Mouse (Mus musculus): ENCODE results near the gene Podxl2.

DNA sequence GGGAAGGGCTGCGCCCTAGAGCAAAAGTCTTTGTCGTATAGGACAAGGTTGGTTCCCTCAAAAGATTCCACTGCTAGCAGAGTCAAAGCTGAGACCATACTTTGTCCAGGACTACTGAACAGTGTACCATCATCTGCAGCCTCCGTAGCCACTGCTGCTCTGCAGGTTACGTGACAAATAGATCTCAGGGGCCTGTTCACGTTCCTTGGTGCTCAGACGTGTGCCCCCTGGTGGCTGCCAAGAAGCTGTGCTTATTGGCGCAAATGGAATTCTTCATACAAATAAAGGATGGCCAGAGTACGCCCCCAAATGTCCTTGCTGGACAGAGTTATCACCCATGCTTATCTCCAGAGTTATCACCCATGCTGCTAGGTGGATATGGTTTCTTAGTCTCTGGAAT lies 43.4 kb downstream of the Podxl2 start:
- TF ChIP-seq CTCF (IDR thresholded peaks at IDR 0.05; ENCODE audit: low read depth) (peak; percentile 93), EP300 (IDR thresholded peaks at IDR 0.05; ENCODE audit: low read depth) (no peak)
